Mouse (Mus musculus) adrenal gland, adult 8-10 months (tissue): ENCODE results near the gene Zfp979. TPM values are rescaled to one million over a fixed set of nuclear protein-coding genes. Genes with fewer than 3 reads are reported as not detected.
"Not testable (repeated sequence)": the region's sequence is repeated elsewhere in the genome, so short reads cannot be mapped to it uniquely, and the experiment has no call there.

Source experiments
- DNase-seq: peaks from one replicate; pipeline ENCODE4 v3.0.0; 2022
- total RNA-seq, 4 experiments: library from RNA; stranded (reverse); gene quantifications; 2 replicates each; pipeline ENCODE4 v1.2.4; 2022

Zfp979 gene
- total RNA-seq, result 1 to 10 TPM; 2.9 to 4.2 (median 3.2) TPM

- DNase-seq, result not testable (repeated sequence)
Observed at GRCm38 (mm10) chr4:147642413-147642812, at the start of gene Zfp979. TSS of gene Zfp979 (minus strand) at chr4:147642513.

GRCm38 (mm10) chr4:147655245-147655644, 12.9 kb upstream of the Zfp979 start:
- not testable (repeated sequence) for DNase-seq

- DNase-seq, result not testable (repeated sequence)
Observed at GRCm38 (mm10) chr4:147647407-147647806, 5.1 kb upstream of the Zfp979 start.

GRCm38 (mm10) chr4:147641932-147642331, 381 bp downstream of the Zfp979 start:
- not testable (repeated sequence) for DNase-seq

GRCm38 (mm10) chr4:147633818-147634262, 8.5 kb downstream of the Zfp979 start:
- not testable (repeated sequence) for DNase-seq

- not testable (repeated sequence) for DNase-seq
Observed at GRCm38 (mm10) chr4:147606511-147606910, 35.8 kb downstream of the Zfp979 start.

- DNase-seq, result no peak
Observed at GRCm38 (mm10) chr4:147605521-147605920, 36.8 kb downstream of the Zfp979 start.

GRCm38 (mm10) chr4:147603806-147604205, 38.5 kb downstream of the Zfp979 start:
- no peak for DNase-seq

- DNase-seq, result no peak
Observed at GRCm38 (mm10) chr4:147601881-147602280, 40.4 kb downstream of the Zfp979 start.

- DNase-seq, result no peak
Observed at GRCm38 (mm10) chr4:147598831-147599230, 43.5 kb downstream of the Zfp979 start.

GRCm38 (mm10) chr4:147597685-147598084, 44.6 kb downstream of the Zfp979 start:
- DNase-seq, result no peak

- not testable (repeated sequence) for DNase-seq
Observed at GRCm38 (mm10) chr4:147594630-147595029, 47.7 kb downstream of the Zfp979 start.

GRCm38 (mm10) chr4:147586511-147587473, 55.5 kb downstream of the Zfp979 start:
- DNase-seq, result no peak

GRCm38 (mm10) chr4:147579371-147579770, 62.9 kb downstream of the Zfp979 start:
- DNase-seq, result not testable (repeated sequence)

GRCm38 (mm10) chr4:147571156-147571555, 71.2 kb downstream of the Zfp979 start:
- DNase-seq, result not testable (repeated sequence)

- DNase-seq, result no peak
Observed at GRCm38 (mm10) chr4:147565426-147566220, 76.7 kb downstream of the Zfp979 start.

Other genes starting within 250 kb of the Zfp979 start
- gene Zfp982, start 150.1 kb downstream of the Zfp979 start, total RNA-seq, result 10 to 100 TPM; 14.2 to 21.0 (median 17.1) TPM
- 1 to 10 TPM in 1 of 4 experiments, under 1 TPM in 3; 0.26 to 2.0 (median 0.85) TPM for gene Gm16503, start 102.3 kb downstream of the Zfp979 start, total RNA-seq
- gene Zfp985, start 89.2 kb downstream of the Zfp979 start, total RNA-seq, result under 1 TPM; 0.10 to 0.46 (median 0.24) TPM
- under 1 TPM; 0.10 to 0.20 (median 0.12) TPM for gene Zfp534, start 60.0 kb upstream of the Zfp979 start, total RNA-seq
- gene Zfp984, start 167.3 kb upstream of the Zfp979 start, total RNA-seq, result 1 to 10 TPM; 4.5 to 8.1 (median 5.5) TPM
- gene Zfp933, start 205.9 kb upstream of the Zfp979 start, total RNA-seq, result 10 to 100 TPM; 36.0 to 78.9 (median 42.2) TPM
- gene Miip, start 226.3 kb upstream of the Zfp979 start, total RNA-seq, result 10 to 100 TPM; 18.4 to 33.8 (median 29.1) TPM
- 10 to 100 TPM; 10.8 to 16.2 (median 13.3) TPM for gene Fv1, start 226.5 kb upstream of the Zfp979 start, total RNA-seq